Mouse (Mus musculus): Measurements from ENCODE around the gene Cep97.

Cep97 gene

GRCm38 (mm10) chr16:55947266-55947665, 12.6 kb upstream of the Cep97 start:
- no peak for DNase-seq

GRCm38 (mm10) chr16:55940781-55941180, 6.1 kb upstream of the Cep97 start:
- no peak for DNase-seq

GRCm38 (mm10) chr16:55939703-55940102, 5.0 kb upstream of the Cep97 start:
- DNase-seq: no peak

GRCm38 (mm10) chr16:55938761-55939160, 4.1 kb upstream of the Cep97 start:
- DNase-seq: no peak

GRCm38 (mm10) chr16:55933681-55934343, 843 bp downstream of the Cep97 start:
- peak; percentile 69 for DNase-seq

- DNase-seq: no peak
These were observed 10.6 kb downstream of the Cep97 start for GRCm38 (mm10) chr16:55924010-55924409.

- no peak for DNase-seq
These were observed 12.6 kb downstream of the Cep97 start for GRCm38 (mm10) chr16:55922079-55922478.

GRCm38 (mm10) chr16:55914716-55915115, 19.9 kb downstream of the Cep97 start:
- DNase-seq: no peak

GRCm38 (mm10) chr16:55910208-55910793, 24.4 kb downstream of the Cep97 start:
- no peak for DNase-seq

GRCm38 (mm10) chr16:55906928-55907679, 27.6 kb downstream of the Cep97 start:
- no peak for DNase-seq

GRCm38 (mm10) chr16:55905370-55905769, 29.3 kb downstream of the Cep97 start:
- DNase-seq: no peak

GRCm38 (mm10) chr16:55901839-55902756, 32.6 kb downstream of the Cep97 start:
- DNase-seq: no peak

GRCm38 (mm10) chr16:55898385-55899002, 36.2 kb downstream of the Cep97 start:
- peak; percentile 20 to 49 for DNase-seq

GRCm38 (mm10) chr16:55895651-55896095, 39.0 kb downstream of the Cep97 start:
- peak in 1 of 2 experiments; percentile 51 for DNase-seq

- DNase-seq: peak; percentile 96
These were observed 39.6 kb downstream of the Cep97 start, which contains the start of gene Nxpe3 for GRCm38 (mm10) chr16:55894893-55895650. TSS of gene Nxpe3 (minus strand) at chr16:55895285.

GRCm38 (mm10) chr16:55894536-55894892, 40.1 kb downstream of the Cep97 start:
- no peak for DNase-seq

GRCm38 (mm10) chr16:55893410-55894107, 41.1 kb downstream of the Cep97 start:
- no peak for DNase-seq

GRCm38 (mm10) chr16:55892484-55892883, 42.2 kb downstream of the Cep97 start:
- no peak for DNase-seq

- DNase-seq: no peak
These were observed 43.3 kb downstream of the Cep97 start for GRCm38 (mm10) chr16:55891346-55891745.

- DNase-seq: no peak
These were observed 44.1 kb downstream of the Cep97 start for GRCm38 (mm10) chr16:55890346-55891136.

Measured in cerebellum, postnatal 10 days (tissue).